Mouse (Mus musculus) urinary bladder, postnatal 14 days (tissue): ENCODE measurements around the gene Muc15.

Experiments
- DNase-seq: peaks from one replicate; pipeline ENCODE4 v3.0.0; 2021; ENCODE audit warnings: low spot score

Muc15 gene

DNA sequence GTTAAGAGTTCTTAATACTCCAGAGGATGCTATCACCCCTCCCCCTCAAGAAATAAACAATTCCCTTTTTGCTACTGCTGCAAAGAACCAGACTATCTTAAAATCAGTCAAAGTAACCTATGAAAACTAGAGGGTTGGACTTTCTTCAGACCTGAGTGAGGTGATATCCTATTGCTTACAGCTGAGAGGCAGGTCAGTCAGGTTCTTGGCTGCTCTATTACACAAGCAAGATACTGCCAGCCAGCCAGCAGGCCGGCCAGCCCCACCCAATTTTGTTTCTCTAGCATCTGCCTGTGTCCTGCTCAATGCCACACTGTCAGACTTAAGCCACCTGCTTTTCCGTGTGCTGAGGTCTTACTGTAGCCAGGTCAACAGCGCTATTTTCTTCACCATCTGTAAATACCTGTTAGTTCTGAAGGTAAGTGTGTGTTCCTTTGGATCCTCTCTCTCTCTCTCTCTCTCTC, at the start of gene Muc15:
TSS of gene Muc15 (plus strand) at position 51 of the 464 bp plus-strand sequence.
- peak; percentile 31 for DNase-seq

DNA sequence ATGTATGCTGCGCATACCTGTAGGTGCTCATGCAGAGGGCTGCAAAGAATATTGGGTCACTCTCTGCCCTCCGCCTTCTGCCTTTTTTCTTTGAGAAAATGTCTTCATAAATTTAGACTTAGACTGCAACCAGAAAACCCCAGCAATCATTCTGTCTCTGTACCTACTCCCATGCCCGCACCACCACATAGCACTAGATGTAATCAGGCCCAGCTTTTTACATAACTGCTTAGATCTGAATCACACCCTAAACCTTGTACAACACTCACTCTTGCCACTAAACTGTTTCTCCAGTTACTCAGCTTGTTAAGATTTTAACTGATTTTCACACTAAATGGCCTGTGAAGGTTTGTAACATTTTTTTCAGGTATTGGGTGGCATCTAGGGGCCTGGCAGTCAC, 11.7 kb upstream of the Muc15 start:
- DNase-seq: no peak

DNA sequence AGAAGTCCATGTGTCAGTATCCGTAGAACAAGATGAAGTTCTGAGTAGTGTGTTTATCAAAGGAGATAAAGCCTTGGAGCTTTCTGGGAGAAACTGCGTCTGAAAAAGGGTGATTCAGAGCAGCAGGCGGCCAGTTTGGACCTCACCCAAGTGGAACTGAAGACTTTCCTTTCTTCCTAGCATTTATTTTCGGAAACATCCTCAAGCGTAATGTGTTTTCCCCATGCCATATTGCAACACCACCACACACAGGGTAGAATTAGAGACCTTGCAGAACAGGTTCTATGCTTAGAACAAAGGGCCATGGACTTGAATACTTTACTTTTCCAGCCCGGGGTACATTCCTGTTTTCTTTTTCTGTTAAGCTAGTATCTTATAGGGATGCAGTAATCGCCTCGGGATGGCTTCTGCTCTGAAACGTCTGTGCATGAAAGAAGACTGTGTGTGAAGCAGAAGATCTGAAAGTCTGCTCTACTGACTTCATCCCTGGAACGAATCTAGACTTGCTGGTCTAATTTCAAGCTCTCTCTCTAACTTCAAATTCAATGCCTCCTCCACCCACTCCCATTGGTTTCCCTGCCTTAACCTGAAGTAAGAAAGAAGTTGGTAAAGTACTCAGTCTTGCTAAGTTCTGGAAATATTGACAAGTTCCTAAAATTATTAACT, 11.0 kb upstream of the Muc15 start:
- DNase-seq: peak; percentile 56

DNA sequence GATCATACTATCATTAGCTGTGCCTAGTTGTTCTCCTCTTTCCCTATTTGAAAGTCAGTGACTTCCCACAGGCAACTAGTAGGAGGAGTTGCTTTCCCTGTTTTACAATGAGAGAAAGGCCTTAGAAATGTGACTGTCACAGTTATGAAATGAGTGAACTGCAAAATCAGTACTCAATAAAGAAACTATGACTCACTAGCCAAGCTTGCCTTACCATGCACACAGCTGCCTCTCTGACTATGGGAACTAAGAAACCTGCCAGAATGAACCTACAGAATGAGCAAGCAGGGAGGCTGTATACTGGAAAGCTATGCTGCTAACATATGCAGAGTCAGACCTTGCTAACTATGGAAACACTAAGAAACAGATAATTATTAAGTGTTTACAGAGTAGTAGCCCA, 2.1 kb upstream of the Muc15 start:
- DNase-seq: no peak

DNA sequence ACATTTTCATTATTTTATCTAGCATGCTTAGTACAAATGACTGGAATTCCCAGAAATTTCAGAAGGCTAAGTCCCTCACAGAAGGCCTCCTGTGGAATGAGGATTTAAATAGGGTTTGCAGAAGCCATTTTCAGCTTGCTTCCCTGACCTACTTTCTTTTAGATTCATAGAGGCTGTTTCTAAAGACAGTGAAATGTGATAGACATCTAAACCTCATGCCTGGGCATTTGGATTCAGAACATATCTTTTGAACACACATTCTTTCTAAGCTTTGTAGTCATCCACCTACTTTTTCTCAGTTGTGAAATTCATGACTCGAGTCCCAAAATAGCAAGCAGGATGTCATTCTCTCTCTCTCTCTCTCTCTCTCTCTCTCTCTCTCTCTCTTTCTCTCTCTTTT, 1.1 kb downstream of the Muc15 start:
- DNase-seq: no peak

DNA sequence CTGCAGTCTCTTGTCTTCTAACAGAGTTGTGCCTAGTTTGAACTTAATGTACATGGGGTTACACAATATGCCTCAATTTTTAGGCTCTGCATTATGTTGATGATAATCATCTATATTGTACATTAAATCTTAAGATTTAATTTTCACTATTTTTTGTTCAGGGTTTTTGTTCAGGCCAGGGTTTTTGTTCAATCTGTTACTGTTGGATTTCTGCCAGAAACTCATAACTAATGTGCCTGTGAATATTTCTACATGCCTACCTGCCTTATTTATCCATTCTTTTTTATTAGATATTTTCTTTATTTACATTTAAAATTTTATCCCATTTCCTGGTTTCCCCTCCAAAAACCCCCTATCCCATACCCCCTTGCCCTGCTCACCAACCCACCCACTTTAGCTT, 5.0 kb downstream of the Muc15 start:
- no peak for DNase-seq

DNA sequence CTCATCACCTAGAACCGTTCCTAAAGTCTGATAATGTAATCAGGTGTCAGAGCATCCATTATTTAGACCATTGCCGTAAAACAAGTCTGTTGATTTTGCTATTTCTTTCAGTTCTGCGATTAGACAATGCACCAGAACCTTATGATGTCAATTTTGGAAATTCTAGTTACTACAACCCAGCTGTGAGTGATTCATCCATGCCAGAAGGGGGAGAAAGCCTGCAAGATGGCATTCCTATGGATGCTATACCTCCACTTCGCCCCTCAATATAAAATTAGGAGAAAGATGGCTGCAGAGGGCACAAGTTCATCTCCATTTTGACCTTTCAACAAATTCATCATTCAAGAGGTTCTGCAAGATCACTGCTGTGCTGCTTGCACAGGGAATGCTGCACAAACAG, 16.1 kb downstream of the Muc15 start:
- no peak for DNase-seq

DNA sequence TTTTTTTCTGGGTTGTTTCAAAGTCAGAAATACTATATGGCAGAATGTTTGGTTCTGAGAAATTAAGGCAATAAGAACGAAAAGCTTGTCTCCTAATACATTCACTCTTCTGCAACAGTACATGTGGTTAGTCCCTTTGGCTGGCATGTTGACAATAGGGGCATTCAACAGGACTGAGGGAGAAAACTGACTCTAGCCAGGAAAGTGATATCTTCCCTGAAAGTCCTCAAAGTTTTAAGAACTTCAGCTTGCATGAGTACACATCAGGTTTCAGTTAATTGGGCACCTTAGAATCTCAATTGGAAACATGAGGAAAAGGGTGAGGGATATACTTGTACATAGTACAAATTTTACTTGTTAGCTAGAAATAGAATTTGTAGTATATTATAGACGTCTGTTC, 16.8 kb downstream of the Muc15 start:
- no peak for DNase-seq

DNA sequence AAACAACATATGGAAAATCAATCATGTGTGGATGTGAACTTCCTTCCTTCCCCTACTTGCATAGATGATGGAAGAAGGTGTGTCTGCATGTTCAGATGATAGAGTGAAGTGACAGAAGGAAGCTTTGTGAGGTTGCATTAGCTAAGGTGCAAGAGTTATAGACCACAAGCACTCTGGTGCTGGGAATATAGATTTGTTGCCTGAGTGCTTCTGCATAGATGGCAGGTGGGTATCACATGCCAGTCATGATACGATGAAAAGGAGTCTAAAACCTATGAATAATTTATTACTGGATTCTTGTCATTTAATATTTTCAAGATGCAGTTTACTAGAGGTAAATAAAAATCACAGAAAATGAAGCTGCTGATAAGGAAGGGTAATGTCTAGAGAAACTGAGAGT, 18.6 kb downstream of the Muc15 start:
- DNase-seq: no peak

DNA sequence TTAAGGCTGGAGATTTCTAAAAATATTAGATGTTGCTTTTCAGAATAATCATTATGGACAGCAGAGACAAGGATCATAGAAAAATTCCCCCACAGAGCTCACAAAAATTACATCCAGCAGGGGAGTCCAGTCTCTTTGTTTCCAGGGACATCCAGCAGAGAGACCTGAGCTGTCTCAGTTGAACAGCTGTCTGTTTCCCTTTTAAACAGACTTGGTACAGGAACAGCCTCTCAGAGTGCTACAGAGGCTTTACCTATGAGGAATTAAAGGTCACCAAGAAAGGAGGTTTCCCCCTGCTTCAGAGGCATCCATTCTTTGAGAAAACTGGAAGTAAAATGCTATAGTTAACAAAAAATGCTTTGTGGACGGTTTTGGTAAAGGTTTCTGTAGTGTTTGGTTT, 19.4 kb downstream of the Muc15 start:
- DNase-seq: no peak

DNA sequence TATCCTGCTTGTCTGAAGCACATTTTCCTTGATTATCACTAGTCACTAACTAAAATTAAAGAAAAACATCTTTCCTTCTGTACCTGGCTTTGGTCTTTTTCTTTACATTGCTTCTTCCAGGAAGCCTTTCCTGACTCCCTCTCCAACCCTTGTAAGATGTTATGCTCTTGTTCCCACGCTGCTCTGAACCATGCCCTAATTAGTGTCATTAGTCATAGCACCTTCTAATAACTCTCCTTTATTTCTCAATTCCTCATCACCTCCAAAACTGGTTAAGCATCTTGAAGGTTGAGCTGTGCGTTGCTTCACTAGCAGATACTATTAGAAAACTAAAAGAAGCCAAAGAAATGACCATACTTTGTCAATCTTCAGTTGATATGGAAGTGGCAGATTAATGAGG, 36.4 kb downstream of the Muc15 start:
- DNase-seq: no peak

DNA sequence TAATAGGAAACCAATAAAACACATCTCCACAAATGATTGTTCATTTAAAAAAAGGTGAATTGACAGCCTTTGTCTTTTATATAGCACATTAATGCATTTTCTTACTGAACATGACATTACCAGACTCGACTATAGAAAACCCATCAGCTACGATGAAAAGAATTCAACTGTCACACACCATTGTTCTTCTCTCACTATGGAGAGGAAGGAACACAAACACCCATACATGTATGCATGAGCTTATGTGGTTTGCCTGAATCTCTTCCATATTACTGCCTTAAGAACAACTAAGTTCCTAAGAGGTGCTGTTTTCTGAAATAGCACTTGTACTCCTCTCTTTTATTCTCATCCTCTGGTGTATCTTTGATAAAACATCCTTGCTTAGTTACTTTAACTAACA, 38.3 kb downstream of the Muc15 start:
- no peak for DNase-seq

DNA sequence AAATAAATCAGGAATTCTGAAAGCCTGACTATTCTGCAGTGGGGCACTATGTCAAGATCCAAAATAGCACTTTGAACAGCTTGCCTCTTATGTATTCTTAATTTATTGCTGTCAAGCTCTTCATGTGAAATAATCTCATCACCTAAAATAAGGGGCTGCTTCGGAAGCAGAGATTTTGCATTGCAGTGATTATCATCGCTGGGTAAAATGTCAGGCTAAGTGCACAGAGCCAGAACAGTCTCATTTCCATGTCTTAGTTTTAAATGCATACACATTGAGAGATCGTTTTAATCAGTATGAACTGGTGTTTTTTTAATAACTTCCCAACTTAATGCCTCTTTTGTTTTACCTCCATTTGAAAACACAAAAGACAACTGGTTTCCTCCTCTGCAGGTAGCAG, 66.3 kb downstream of the Muc15 start:
- DNase-seq: no peak
